Mouse (Mus musculus) central nervous system, embryonic 11.5 days (tissue): Measurements from ENCODE around the gene Castor1. TPM values are rescaled to one million over a fixed set of nuclear protein-coding genes. Genes with fewer than 3 reads are reported as not detected.

Experiments
- polyA plus RNA-seq: library from polyadenylated mRNA; depleted of rRNA; stranded (reverse); fragments of >200 nt; gene quantifications from 2 replicates; pipeline ENCODE4 v1.2.3, GENCODE M21; 2012; rRNA removed

Castor1 gene
- 1.3 and 1.8 TPM in 2 replicates for polyA plus RNA-seq

GRCm38 (mm10) chr11:4217914-4218629 lies at the start of gene Castor1:
Gene Castor1 (plus strand): TSS chr11:4218225.

GRCm38 (mm10) chr11:4186486-4187317 lies 31.3 kb upstream of the Castor1 start, which contains the start of gene Tbc1d10a:
Gene Tbc1d10a (plus strand): TSS chr11:4186789.

GRCm38 (mm10) chr11:4235665-4236545 lies 17.9 kb downstream of the Castor1 start, which contains the start of gene Osm:
Gene Osm (plus strand): TSS chr11:4236420.

GRCm38 (mm10) chr11:4256846-4257607 lies 39.0 kb downstream of the Castor1 start, which contains the start of gene Lif:
Gene Lif (plus strand): TSS chr11:4257557.

Other genes with a start within 250 kb of the Castor1 start
- gene 4930556J24Rik, start 241.4 kb upstream of the Castor1 start, polyA plus RNA-seq = not detected in 2 replicates
- gene Gal3st1, start 234.6 kb upstream of the Castor1 start, polyA plus RNA-seq = 0.41 and 1.8 TPM in 2 replicates
- gene Sec14l4, start 186.8 kb upstream of the Castor1 start, polyA plus RNA-seq = 0.06 and 0.17 TPM in 2 replicates
- gene Sec14l3, start 153.4 kb upstream of the Castor1 start, polyA plus RNA-seq = 0.18 TPM in 1 of 2 replicates, not detected in the other
- 5.8 and 6.3 TPM in 2 replicates for gene Mtfp1, start 122.8 kb upstream of the Castor1 start, polyA plus RNA-seq
- gene Sec14l2, start 94.8 kb upstream of the Castor1 start, polyA plus RNA-seq = 3.9 and 4.1 TPM in 2 replicates
- gene Rnf215, start 83.0 kb upstream of the Castor1 start, polyA plus RNA-seq = 42.2 and 68.5 TPM in 2 replicates
- gene Ccdc157, start 57.9 kb upstream of the Castor1 start, polyA plus RNA-seq = 12.3 and 14.2 TPM in 2 replicates
- 86.3 and 86.6 TPM in 2 replicates for gene Sf3a1, start 57.9 kb upstream of the Castor1 start, polyA plus RNA-seq
- 25.3 and 29.9 TPM in 2 replicates for gene Tbc1d10a, start 31.4 kb upstream of the Castor1 start, polyA plus RNA-seq
- 0.09 and 0.17 TPM in 2 replicates for gene Osm, start 18.2 kb downstream of the Castor1 start, polyA plus RNA-seq
- 0.08 and 0.11 TPM in 2 replicates for gene Lif, start 39.3 kb downstream of the Castor1 start, polyA plus RNA-seq
- 0.26 and 0.29 TPM in 2 replicates for gene Hormad2, start 222.9 kb downstream of the Castor1 start, polyA plus RNA-seq